Mouse (Mus musculus): ENCODE results near the gene 4930451I11Rik. TPM values are rescaled to one million over a fixed set of nuclear protein-coding genes. Genes with fewer than 3 reads are reported as not detected.

The 4930451I11Rik gene
- total and polyA plus RNA-seq, 3 experiments: not detected

DNA sequence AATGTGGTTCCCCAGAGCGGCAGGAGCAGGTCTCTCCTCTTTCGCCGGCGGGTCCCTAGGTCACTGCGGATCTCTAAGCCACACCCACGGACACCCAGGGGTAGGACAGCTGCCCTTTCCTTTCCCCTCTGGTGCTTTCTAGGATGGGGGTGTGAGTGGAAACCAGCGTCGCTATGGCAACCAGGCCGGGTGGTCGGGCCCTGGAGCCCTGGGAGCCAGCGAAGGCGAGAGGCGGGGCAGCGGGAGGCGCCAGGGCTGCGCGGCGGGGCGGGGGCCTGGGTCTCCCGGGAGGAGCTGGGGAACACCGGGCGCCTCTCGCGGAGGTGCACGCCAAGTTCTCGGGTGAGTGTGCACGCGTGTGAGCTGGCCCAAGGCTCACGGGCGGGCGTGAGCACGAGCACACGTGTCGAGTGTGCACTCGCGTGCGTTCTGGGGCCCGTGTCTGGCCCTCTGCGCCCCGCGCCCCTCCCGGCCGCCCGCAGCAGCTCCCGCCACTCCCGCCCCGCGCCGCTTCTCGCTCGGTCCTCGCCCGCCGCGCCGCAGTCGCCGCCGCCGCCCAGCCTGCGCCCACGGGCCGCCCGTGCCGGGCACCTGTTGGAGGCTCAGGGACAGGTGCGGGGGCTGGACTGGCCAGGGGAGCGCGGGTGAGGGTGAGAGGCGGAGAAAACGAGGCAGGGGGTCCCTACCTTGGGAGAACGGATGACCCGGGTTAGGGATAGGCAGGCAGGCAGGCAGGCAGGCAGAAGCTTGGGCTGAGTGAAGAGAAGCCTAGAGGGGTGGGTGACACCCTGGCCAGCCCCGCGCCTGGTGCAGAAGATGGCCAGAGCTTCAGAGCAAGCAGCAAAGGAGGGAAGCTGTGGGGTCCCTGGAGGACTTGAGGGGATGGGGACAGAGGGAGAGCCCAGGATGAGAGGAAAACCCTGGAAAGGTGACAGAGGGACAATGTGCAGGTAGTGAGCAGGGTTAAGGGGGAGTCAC is 16.3 kb upstream of the 4930451I11Rik start:
- H3K9me3 ChIP-seq (replicated peaks; ENCODE audit: low read length): no peaks in the 10 kb centered on the region
- H3K4me3 ChIP-seq (replicated peaks in 1 of 3; ENCODE audit: low read depth in 2 of 3, low read length in 2 of 3, poor library complexity in 1 of 3): no peak overlapping the region
- H3K9ac ChIP-seq (ENCODE audit: insufficient read depth, low read depth): no peak overlapping the region
- in situ Hi-C loops (cut with MboI; ENCODE audit: low pct_ligation_motif_present, low pct_unique_long_range_greater_than_20kb, low sequenced_read_pairs): no loop called here
- peaks cover 0 to 6% of the 10 kb centered on the region in 2 experiments; a peak in 1 of 4 replicates for H3K4me1 ChIP-seq (ENCODE audit: control insufficient read depth in 1 of 2, insufficient read depth in 2 of 2)
- dilution Hi-C loops (cut with MboI; ENCODE audit: extremely low pct_ligation_motif_present, extremely low pct_unique_long_range_greater_than_20kb, low sequenced_read_pairs): no loop called here
- H3K27me3 ChIP-seq (replicated peaks): peaks cover 9% of the 10 kb centered on the region
- H3K79me2 ChIP-seq (replicated peaks; ENCODE audit: control insufficient read depth, extremely low read depth, insufficient read depth, poor library complexity, severe bottlenecking): no peaks in the 10 kb centered on the region
- no peak for TF ChIP-seq MAX (IDR thresholded peaks at IDR 0.05; ENCODE audit: low read length)
- TF ChIP-seq POLR2AphosphoS2 (IDR thresholded peaks at IDR 0.05; ENCODE audit: low read depth, low read length): no peak
- no peak for TF ChIP-seq MAZ (IDR thresholded peaks at IDR 0.05; ENCODE audit: low read depth, low read length)
- TF ChIP-seq POLR2A (IDR thresholded peaks at IDR 0.05; ENCODE audit: low read depth, low read length): no peak
- TF ChIP-seq UBTF (IDR thresholded peaks at IDR 0.05; ENCODE audit: low read depth, low read length): no peak
- TF ChIP-seq E2F4 (IDR thresholded peaks at IDR 0.05; ENCODE audit: insufficient replicate concordance, low read depth, low read length): no peak
- no peak for TF ChIP-seq MEF2A (IDR thresholded peaks at IDR 0.05; ENCODE audit: borderline replicate concordance, low read depth, low read length)
- no peak for TF ChIP-seq RCOR1 (conservative IDR thresholded peaks at IDR 0.05; ENCODE audit: low read depth, low read length)
- TF ChIP-seq MAFK (IDR thresholded peaks at IDR 0.05; ENCODE audit: insufficient replicate concordance, low read length): no peak
- no peak for TF ChIP-seq PAX5 (IDR thresholded peaks at IDR 0.05; ENCODE audit: low read length)
- peaks cover 16 to 41% of the 10 kb centered on the region in 2 experiments for H3K36me3 ChIP-seq (replicated peaks in 1 of 2; ENCODE audit: control insufficient read depth in 1 of 2, insufficient read depth in 1 of 2, low read length in 1 of 2)
- no peak for DNase-seq (ENCODE audit: extremely low read depth)
- no peak overlapping the region for H3K4me2 ChIP-seq (ENCODE audit: insufficient read depth, low read depth, poor library complexity, severe bottlenecking)
- no peak overlapping the region for H3K27ac ChIP-seq (ENCODE audit: insufficient read depth, low read depth)

DNA sequence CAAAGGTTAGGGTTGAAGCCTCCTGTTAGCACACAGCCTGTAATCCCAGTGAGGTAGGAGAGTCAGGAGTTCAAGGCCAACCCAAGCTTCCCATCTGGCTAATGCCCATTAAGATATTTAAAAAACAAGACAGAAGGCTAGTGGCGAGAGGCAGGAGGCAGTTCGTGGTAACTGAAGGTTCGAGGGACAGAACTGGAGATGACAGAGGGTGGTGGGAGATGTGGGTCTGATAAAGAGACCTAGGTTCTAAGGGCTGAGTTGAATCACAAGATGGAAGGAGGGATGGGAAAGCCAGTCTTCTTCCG is 15.6 kb upstream of the 4930451I11Rik start, which contains the start of gene Doc2a:
Doc2a (plus strand) TSS at position 301 of the 305 bp plus-strand sequence.
- no peak for TF ChIP-seq E2F4 (IDR thresholded peaks at IDR 0.05; ENCODE audit: insufficient replicate concordance, low read depth, low read length)
- no peak for TF ChIP-seq TBP (conservative IDR thresholded peaks at IDR 0.05; ENCODE audit: low read depth, low read length)
- no peak for TF ChIP-seq ZNF384 (IDR thresholded peaks at IDR 0.05; ENCODE audit: low read depth, low read length)
- no peak for TF ChIP-seq MXI1 (IDR thresholded peaks at IDR 0.05; ENCODE audit: low read depth, low read length)
- TF ChIP-seq JUND (conservative IDR thresholded peaks at IDR 0.05; ENCODE audit: low read depth, low read length): no peak
- no peak for TF ChIP-seq MAZ (IDR thresholded peaks at IDR 0.05; ENCODE audit: low read depth, low read length)
- TF ChIP-seq MEF2A (IDR thresholded peaks at IDR 0.05; ENCODE audit: borderline replicate concordance, low read depth, low read length): no peak
- TF ChIP-seq TCF12 (IDR thresholded peaks at IDR 0.05; ENCODE audit: low read depth, low read length): no peak
- TF ChIP-seq SIN3A (IDR thresholded peaks at IDR 0.05; ENCODE audit: low read length): no peak
- no peak for TF ChIP-seq NRF1 (IDR thresholded peaks at IDR 0.05; ENCODE audit: low read depth, low read length)
- no peak for TF ChIP-seq SMC3 (IDR thresholded peaks at IDR 0.05; ENCODE audit: low read depth, low read length)
- TF ChIP-seq EP300 (IDR thresholded peaks at IDR 0.05; ENCODE audit: low read length): no peak
- TF ChIP-seq MAFK (IDR thresholded peaks at IDR 0.05; ENCODE audit: insufficient replicate concordance, low read length): no peak
- no peak for TF ChIP-seq KAT2A (IDR thresholded peaks at IDR 0.05; ENCODE audit: insufficient replicate concordance, low read length)
- TF ChIP-seq POLR2AphosphoS2 (IDR thresholded peaks at IDR 0.05; ENCODE audit: low read depth, low read length): no peak
- no peak for TF ChIP-seq RCOR1 (conservative IDR thresholded peaks at IDR 0.05; ENCODE audit: low read depth, low read length)
- TF ChIP-seq RAD21 (IDR thresholded peaks at IDR 0.05; ENCODE audit: low read depth, low read length): no peak

More for the DNA sequence above, 15.6 kb upstream of the 4930451I11Rik start, which contains the start of gene Doc2a:
- no peaks in the 10 kb centered on the region for H3K79me2 ChIP-seq (replicated peaks; ENCODE audit: control insufficient read depth, extremely low read depth, insufficient read depth, poor library complexity, severe bottlenecking)
- no peak within 1 kb of the TSS for H3K4me3 ChIP-seq (replicated peaks in 1 of 3; ENCODE audit: low read depth in 2 of 3, low read length in 2 of 3, poor library complexity in 1 of 3)
- no peak within 1 kb of the TSS for H3K27ac ChIP-seq (ENCODE audit: insufficient read depth, low read depth)
- dilution Hi-C loops (cut with MboI; ENCODE audit: extremely low pct_ligation_motif_present, extremely low pct_unique_long_range_greater_than_20kb, low sequenced_read_pairs) (no loop called here), in situ Hi-C loops (cut with MboI; ENCODE audit: low pct_ligation_motif_present, low pct_unique_long_range_greater_than_20kb, low sequenced_read_pairs) (no loop called here)
- no peak for DNase-seq (ENCODE audit: extremely low read depth)
- peaks cover under 1% of the 10 kb centered on the region for H3K9me3 ChIP-seq (replicated peaks; ENCODE audit: low read length)
- H3K27me3 ChIP-seq (replicated peaks): peaks cover 13% of the 10 kb centered on the region
- H3K9ac ChIP-seq (ENCODE audit: insufficient read depth, low read depth): no peak within 1 kb of the TSS
- H3K4me1 ChIP-seq (ENCODE audit: control insufficient read depth in 1 of 2, insufficient read depth in 2 of 2): peaks cover 0 to 6% of the 10 kb centered on the region in 2 experiments; a peak in 1 of 4 replicates
- H3K4me2 ChIP-seq (ENCODE audit: insufficient read depth, low read depth, poor library complexity, severe bottlenecking): no peak within 1 kb of the TSS
- peaks cover 10 to 35% of the 10 kb centered on the region in 2 experiments for H3K36me3 ChIP-seq (replicated peaks in 1 of 2; ENCODE audit: control insufficient read depth in 1 of 2, insufficient read depth in 1 of 2, low read length in 1 of 2)

All from CH12.LX (cell line).